Mouse (Mus musculus) brain, embryonic 14.5 days (tissue): ENCODE data around the gene Fes. TPM values are rescaled to one million over a fixed set of nuclear protein-coding genes. Genes with fewer than 3 reads are reported as not detected.

ENCODE experiments used
- DNase-seq: peaks from one replicate; pipeline ENCODE4 v3.0.0-alpha.2; 2011; ENCODE audit warnings: low read depth
- CTCF ChIP-seq: fragments of 200-500 bp; IDR thresholded peaks from 2 replicates; pipeline ENCODE4 v1.5.1; 2012; ENCODE audit warnings: inconsistent platforms, mild to moderate bottlenecking, moderate library complexity, borderline replicate concordance; ENCODE audit not compliant: insufficient read depth, insufficient read length; ENCODE audit errors: extremely low read depth
- POLR2A ChIP-seq: fragments of 200-500 bp; IDR thresholded peaks from 2 replicates; pipeline ENCODE4 v1.6.1; 2012; ENCODE audit warnings: mild to moderate bottlenecking, inconsistent platforms, borderline replicate concordance; ENCODE audit not compliant: poor library complexity, insufficient read depth, insufficient read length, severe bottlenecking; ENCODE audit errors: extremely low read depth
- polyA plus RNA-seq: library from polyadenylated mRNA; depleted of rRNA; stranded (reverse); fragments of >200 nt; gene quantifications from 2 replicates; pipeline ENCODE4 v1.2.3, GENCODE M21; 2012

Gene Fes
- polyA plus RNA-seq, 1 experiment, result 7.1 TPM

DNA sequence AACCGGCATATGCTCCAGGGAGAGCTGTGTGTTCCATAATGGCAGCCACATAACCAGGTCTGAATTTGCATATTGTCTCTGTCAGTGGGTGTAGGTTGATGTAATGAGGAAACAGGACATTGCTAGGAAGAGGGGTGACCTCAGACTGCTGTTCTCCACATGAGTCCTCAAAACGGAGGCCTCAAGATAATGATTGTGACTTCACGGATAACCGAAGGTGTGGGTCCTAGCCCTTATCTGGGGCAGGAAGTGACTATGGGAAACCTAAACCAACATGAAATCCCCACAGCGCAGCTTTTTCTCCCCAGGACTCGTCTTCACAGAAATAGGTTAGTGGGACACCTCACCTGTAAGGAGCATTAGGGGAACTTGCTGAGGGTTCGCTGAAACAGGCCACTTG, 29.2 kb upstream of the Fes start:
- TF ChIP-seq POLR2A (no peak), CTCF (no peak)
- DNase-seq, result no peak

DNA sequence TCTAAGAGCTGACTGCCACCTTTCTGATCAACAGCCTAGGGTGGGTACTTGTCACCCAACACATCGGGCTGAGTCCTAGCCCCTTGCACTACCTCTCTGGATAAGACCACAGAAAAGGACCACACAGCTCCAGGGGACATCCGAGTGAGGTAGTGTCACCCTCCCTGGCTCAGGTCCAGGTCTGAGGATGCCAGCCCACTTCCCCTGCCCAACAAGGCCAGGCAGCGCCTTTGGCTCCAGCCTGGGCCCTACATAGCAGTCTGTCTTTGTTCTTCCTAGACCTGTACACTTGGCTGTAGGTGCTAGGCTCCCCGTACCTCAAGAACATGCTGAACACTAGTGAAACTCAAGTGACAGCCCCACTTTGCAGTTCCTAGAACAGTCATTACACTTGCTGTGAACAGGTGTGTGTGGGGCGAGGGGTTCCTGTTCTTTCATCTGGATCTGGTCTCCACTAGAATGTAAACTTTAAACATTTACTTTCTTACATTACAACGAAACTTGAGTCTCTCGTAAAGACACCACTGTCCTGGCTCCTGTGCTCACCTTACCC, 26.6 kb upstream of the Fes start:
- TF ChIP-seq POLR2A (no peak), CTCF (no peak)
- no peak for DNase-seq

DNA sequence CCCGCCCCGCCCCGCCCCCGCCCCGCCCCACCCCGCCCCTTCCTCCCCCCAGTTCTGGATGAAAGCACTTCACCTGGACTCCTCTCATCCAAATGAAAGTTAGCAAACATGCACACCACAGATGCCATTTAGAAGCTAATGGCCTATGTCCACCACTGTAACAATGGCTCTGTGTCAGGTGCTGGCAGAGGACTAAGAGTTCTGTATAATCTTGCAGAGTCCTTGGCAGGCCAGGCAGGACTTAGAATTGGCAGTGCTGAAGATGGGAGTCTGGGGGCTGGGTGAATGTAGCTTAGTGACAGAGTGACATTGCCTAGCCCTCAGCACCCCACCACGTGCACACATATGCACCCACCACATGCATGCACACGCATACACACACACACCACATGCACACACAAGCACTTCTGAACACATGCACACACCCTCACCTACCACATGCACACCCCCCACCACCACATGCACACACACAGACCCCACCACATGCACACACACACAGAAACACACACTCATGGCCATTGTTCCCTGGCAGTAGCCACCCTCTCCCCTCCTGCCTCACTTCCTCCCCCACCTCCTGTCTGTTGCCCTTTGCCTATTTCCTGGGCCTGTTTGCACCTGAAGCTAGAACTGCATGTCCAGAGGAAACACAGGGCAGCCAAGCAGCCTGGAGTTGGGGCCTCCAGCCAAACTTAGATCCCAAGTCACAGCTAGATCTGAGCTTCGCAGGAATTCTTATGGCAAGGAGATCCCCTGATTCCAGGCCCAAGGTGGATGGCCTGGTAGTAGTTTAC, 26.0 kb upstream of the Fes start:
- DNase-seq, result peak; percentile 25
- TF ChIP-seq POLR2A (no peak), CTCF (no peak)

- no peak for DNase-seq
- TF ChIP-seq POLR2A, result no peak
- no peak for TF ChIP-seq CTCF
These were observed 25.0 kb upstream of the Fes start for GRCm38 (mm10) chr7:80412781-80413180.

DNA sequence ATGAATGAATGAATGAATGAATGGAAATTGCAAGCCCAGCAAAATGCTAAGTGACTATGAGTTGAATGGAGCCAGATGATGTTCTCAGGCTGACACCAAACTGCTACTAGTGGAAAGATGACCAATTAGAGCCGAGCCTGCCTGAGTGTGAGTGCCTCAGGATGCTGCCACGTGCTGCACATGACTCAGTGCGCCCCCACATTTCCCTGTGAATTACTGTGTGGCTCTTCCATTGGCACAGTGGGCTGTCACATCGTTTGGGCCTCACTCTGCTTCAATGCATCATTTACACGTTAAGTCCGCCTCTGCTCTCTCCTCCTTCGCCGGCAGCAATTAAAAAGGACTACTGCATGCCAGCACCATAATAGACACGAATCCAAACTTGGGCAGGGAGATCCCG, 24.5 kb upstream of the Fes start:
- no peak for TF ChIP-seq CTCF
- TF ChIP-seq POLR2A, result no peak
- peak; percentile 49 for DNase-seq

DNA sequence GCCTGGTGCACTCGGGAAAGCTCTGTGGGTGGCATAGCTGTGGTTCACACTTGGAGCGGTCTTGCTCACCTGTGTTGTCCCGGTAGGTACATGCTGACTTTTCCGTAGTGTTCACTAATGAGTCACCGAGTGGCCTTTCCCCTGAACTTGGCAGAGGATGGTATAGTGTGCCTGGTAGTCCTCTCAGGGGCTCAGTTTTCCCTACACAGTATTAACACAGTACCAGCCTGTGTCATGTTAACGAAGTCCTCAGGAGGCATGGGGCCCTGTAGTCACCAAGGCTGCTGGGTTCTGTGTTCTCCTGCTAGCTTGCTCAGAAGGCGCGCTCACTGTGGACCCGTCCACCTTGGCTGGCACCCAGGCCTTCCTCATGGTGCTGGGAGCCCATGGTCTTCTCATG, 22.6 kb upstream of the Fes start:
- TF ChIP-seq CTCF (no peak), POLR2A (no peak)
- DNase-seq, result no peak

DNA sequence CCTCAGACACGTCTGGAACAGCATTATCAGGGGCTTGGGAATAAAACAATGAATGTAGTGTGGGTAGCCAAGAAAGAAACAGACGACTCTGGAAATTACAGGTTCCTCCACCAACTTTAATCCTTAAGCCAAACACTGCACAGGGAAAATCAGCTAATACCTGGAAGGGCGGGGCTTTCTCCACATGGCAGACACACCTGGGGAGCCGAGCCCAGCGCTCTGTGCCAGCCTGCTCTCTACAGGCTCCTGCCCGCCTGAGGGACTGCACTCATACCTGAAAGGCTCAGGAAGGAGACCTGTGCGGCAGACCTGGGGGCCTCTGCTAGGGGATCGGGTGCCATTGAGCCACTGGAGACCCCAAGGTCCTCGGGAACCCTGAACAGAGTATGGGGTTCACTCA, 20.0 kb upstream of the Fes start:
- no peak for TF ChIP-seq POLR2A
- TF ChIP-seq CTCF, result no peak
- no peak for DNase-seq

DNA sequence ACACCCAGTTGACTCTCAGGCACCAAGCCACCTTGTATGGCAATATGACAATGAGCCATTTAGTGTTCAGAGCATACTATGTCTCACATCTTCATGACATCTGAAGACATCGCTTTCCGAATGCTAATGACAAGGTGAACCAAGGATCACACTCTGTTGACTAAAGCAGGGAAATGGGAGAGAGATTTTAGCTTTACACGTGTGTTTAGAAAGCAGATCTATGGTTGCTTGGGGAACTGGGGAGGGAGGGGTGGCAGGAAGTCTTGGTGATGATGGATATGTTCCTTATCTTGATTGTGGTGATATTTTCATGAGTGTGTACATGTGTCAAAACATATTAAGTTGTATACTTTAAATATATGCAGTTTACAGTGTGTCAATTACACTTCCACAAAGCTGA, 18.4 kb upstream of the Fes start:
- no peak for DNase-seq
- no peak for TF ChIP-seq POLR2A
- TF ChIP-seq CTCF, result no peak

DNA sequence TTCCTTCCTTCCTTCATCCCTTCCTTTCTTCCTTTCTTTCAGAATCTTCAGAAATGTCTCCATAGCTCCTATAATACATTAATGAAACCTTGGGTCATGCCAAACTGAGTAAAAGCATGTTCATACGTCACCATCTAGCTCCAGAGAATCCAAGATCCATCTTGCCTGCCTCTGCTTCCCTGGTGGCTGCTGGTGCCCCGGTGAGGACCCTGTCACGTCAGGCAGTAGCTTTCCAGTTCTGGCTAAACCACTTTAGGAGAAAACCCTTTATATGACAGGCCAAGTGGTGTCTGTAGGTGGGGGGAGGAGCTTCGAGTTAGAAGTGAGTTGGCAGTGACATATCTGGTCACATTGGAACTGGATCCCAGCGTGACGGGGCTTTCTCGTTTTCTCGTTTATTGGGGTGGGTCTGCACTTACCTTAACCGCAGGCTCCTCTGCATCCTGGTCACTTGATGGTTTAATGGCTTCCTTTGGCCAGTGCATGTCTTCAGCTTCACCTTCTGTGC, 17.5 kb upstream of the Fes start, which contains the start of gene Furin:
TSS of gene Furin (minus strand) at position 249 of the 508 bp plus-strand sequence.
- no peak for DNase-seq
- no peak for TF ChIP-seq POLR2A
- no peak for TF ChIP-seq CTCF

DNA sequence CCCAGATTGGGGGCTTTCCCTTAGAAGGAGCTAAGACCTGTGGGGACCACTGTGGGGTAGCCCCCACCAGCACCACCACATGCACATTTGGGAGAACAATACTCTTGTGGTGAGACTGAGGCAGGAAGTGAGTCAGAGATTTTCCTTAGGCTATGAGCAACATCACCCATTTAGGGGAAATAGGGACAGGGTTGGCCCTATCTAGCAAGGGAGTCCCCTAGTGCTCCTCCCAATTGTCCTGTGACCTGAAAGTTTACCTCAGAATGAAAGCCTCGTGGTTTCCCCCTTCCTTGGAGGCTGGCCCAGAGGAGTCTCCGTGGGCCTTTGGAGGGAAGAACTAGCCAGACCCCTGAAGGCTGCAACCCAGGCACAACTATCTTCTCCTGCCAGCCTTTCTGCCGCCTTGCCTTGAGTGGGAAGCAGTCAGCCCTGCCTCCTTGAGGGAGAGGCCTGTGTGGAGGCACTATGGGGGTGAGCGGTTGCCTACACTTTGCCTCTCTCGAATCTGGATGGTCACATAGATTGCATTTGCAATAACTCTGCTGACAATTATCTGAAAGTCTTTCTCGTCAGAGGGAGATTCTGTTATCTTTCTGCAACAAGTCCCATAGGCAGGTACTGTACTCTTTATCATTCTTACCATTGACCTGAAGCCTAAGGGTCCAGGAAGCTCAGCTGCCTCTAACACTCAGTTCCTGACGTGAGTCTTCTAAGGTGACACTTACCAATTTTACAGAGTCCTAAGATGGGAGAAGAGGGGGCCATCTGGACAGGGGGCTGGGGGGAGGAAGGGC, 16.6 kb upstream of the Fes start:
- no peak for DNase-seq
- TF ChIP-seq CTCF (no peak), POLR2A (no peak)

DNA sequence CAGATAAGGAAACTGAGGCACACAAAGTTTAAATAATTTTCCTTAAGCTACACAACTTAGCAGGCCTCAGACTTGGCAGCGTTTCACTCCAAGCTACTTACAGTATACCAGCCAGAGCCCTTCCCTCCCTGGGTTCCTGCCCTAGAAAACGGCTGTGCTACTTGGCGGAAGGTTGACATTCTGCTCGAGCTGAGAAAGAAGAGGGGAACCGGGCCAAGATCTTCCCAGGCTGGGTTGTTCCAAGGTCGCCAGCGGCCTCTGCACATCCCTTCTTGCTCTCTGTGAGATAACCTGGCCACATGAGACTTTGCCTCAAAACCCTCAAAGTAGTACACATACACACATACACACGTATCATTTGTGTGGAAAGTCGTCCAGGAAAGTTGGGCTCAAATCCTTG, 15.8 kb upstream of the Fes start:
- TF ChIP-seq POLR2A (no peak), CTCF (no peak)
- DNase-seq, result peak; percentile 88
